Mouse (Mus musculus) urinary bladder, postnatal 25 days (tissue): ENCODE results near the gene Psmd3.
A peak's percentile ranks its signal among the peaks of the same experiment; 100 is the strongest.
"Not testable (repeated sequence)": the region's sequence is repeated elsewhere in the genome, so short reads cannot be mapped to it uniquely, and the experiment has no call there.

Source experiments
- DNase-seq: peaks from one replicate; pipeline ENCODE4 v3.0.0; 2022; ENCODE audit warnings: low spot score

Psmd3 gene

DNA sequence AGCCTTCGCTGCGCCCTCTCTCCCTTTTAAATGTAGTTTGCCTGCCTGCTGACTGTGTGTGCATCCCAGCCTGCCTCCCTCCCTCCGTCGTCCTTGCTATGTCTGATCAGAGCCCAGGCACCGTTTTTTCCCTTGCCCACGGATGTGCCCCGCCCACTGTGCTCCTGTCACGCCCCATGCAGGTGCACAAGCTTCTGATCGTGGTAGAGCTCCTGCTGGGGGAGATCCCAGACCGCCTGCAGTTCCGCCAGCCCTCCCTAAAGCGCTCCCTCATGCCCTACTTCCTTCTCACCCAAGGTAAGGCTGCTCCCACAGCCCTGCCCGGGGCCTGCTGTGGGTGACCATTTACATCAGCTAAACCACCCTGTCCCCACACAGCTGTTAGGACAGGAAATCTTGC, 10.8 kb downstream of the Psmd3 start:
- no peak for DNase-seq

DNA sequence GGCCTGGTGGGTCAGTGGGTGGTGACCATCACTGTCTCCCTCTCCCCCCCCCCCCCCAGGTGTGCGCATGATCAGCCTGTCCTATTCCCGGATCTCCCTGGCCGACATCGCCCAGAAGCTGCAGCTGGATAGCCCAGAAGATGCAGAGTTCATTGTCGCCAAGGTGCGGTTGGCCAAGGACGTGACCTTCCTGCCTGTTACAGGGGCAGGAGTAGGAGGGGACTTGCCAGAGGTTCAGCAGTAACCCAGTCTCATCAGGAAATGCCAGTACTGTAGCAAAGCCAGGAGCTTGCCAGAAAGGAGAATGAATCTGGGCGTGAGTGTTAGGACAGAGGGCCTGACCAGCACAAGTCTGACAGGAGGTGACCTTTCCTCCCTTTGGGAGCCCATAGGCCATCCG, 11.4 kb downstream of the Psmd3 start:
- no peak for DNase-seq

DNA sequence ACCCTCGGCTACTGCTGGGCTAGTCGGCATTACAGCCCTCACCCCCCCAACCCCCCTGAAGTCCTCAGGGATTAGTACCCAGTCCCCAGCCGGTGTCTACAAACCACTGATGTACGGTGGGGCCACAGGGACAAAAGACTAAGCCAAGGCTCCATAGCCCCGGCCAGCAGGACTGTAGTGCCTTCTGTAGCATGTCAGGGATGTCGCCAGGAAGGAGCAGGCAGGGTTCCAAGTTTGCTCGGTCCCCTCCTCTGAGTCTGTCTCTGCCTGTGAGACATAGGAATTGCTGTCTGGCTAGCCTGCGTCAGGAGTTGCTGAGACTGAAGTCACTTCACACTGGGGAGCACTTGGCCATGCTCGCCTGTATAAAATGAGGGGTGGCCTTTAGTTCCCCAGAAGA, 11.9 kb downstream of the Psmd3 start:
- DNase-seq, result no peak

DNA sequence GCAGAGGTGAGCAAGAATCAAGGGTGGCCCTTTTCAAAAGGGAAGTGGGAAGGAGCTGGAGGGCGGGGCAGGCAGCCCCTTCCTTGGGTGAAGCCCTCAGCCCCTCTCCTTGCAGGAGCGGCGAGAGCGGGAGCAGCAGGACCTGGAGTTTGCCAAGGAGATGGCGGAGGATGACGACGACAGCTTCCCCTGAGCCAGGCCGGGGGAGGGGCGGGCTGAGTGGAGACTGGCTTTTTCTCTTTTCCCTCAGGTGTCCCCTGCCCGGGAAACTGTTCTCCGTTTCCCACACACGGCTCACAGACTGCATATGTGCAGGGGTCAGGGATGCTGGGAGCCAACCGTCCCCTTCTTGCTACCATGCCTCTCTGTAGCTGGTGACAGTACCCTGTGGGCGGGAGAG, 13.1 kb downstream of the Psmd3 start:
- DNase-seq, result no peak

DNA sequence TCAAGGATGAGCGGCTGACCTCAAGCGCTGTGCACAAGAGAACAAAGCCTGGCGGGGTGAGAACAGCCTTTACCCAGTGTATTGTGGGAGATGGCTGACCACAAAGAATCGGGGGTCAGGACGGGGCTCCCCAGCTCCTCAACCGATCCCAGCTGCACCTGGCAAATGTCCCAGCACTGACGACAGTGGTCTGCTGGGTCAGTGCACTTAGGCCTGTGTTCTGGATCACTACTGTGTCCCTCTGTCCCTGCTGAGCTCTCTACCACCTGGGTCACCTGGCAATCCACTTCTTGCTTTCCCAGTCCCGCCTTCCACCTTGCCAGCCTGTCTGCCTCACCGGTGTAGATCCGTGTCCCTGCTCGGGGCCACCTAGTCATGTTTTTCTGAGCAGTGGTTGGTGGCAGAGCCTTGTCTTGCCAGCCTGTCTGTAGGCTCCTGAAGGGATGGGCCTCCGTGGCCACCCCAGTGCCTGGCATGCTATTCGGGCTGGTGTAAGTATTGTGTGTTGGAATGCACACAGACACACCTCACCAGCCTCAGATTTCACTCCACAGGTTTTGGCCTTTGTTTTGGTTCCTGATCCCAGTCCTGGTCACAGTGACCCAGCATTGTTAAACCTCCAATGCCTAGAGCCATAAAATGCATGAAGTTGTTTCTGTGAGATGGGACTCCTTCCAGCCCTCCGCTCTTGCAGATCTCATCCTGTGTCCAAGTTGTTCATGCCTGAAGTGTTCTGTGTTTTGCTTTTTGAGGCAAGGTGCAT, 14.3 kb downstream of the Psmd3 start:
- no peak for DNase-seq

DNA sequence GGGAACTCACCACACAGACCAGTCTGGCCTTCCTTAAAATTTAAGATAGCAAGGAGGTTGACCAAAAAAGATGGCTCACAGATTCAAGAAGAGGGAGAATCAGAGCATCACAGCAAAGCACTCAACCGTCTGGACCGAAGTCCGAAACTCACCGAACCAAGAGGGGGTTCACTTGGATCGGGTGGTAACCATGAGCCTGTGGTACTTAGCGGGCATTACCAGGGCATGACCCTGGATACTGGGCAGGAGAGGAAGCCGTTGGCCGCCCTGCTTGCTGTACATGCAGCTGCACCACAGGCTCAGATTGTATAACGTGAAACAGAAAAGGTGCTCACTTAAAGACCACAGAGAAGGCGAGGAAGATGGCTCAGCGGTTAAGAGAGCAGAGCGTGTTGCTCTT, 14.9 kb downstream of the Psmd3 start:
- DNase-seq, result no peak

DNA sequence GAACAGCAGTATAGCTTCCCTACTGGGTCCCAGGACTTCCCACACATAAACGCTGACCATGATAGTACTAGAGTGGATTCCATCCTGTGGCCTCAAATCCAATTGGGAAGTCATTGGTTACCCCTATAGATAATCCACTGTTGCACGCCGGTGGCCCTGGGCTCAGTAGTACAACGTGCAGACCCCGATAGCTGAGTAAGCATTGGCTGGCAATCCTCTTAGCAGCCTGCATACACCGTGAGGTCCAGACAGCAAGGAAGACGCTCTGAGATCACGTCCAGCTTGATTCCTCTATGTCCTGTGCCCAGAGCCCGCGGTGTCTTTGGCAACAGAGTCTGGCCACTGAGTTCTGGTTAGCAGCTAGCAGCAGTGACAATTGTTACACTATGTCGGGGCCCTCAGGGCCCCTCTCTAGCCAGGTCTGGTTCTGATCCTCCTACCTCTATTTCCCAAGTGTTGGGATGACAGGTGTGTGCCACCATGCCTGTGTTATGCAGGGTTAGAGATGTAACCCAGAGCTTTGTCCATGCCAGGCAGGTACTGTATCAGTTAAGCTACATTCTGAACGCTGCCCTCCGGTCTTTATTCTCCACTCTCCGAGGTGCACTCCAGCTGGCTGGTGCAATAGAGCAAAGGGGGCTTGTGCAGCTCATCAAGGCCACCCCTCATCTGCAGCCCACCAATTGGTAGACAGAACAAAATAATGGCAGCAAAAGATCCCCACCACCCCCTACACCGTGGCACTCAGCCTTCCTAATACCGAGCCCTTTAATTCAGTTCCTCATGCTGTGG, 16.7 kb downstream of the Psmd3 start:
- no peak for DNase-seq

DNA sequence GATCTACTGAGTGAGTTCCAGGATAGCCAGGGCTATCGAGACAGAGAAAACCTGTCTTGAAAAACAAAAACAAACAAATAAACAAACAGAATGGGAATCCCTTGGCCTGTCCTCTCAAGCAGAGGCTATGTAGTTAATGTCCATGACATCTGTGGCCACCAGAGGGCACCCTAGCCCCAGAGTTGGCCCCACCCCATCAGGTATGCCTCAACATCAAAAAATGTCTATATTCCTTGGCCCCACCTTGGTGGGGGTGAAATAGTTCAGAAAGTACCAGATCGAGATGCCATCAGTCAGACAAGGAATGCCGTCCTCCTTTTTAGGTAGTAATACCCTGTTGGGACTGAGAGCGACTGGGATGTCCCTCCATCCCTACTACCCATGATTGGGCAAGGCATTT, 17.6 kb downstream of the Psmd3 start:
- DNase-seq, result peak; percentile 80

DNA sequence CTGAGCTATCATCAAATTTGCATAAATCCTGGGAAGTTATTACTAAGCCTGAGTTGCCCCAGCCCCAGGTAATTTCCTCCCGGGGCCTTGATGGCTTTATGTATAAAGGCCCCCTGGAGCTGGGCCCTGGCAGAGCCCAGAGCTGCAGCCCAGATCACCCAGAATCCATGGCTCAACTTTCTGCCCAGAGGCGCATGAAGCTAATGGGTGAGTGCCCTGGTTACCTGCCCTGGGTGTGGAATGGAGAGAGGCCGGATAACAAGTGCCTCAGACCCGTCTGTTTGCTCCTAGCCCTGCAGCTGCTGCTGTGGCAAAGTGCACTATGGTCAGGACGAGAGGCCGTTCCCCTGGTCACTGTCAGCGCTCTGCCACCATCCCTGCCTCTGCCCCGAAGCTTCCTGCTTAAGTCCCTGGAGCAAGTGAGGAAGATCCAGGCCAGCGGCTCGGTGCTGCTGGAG, 18.9 kb downstream of the Psmd3 start, which contains the start of gene Csf3:
Gene Csf3 (plus strand): TSS at position 51 of the 458 bp plus-strand sequence.
- no peak for DNase-seq

DNA sequence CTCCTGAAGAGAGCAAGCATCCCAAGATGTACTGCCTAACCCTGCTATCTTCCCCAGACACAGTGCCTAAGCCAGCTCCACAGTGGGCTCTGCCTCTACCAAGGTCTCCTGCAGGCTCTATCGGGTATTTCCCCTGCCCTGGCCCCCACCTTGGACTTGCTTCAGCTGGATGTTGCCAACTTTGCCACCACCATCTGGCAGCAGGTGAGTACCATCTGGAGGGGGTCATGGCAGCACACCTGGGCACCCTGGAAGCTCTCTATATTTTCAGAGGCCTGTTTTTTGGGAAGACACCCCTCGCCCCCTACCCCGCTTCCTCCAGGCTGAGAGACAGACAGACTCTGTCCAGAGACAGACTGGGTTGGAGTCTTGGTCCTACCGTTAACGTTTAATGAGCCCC, 20.0 kb downstream of the Psmd3 start:
- no peak for DNase-seq

DNA sequence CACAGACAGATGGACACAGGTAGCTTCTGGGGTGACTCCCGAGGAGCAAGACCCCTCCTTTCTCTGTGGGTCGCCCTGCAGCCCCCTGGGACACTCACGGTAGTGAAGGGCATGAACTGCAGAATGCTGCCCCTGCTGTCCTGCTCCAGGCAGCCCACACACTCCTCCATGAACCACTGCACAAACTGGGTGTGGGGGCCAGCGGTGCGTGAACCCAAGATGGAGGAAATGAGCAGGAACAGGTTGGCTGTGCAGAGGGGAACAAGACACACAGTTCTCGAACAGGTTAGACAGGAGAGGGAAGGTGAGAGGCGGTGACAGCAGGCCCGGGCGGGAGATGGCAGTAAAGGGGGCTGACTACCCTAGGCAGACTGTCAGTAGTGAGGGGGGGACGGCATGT, 22.7 kb downstream of the Psmd3 start:
- no peak for DNase-seq

DNA sequence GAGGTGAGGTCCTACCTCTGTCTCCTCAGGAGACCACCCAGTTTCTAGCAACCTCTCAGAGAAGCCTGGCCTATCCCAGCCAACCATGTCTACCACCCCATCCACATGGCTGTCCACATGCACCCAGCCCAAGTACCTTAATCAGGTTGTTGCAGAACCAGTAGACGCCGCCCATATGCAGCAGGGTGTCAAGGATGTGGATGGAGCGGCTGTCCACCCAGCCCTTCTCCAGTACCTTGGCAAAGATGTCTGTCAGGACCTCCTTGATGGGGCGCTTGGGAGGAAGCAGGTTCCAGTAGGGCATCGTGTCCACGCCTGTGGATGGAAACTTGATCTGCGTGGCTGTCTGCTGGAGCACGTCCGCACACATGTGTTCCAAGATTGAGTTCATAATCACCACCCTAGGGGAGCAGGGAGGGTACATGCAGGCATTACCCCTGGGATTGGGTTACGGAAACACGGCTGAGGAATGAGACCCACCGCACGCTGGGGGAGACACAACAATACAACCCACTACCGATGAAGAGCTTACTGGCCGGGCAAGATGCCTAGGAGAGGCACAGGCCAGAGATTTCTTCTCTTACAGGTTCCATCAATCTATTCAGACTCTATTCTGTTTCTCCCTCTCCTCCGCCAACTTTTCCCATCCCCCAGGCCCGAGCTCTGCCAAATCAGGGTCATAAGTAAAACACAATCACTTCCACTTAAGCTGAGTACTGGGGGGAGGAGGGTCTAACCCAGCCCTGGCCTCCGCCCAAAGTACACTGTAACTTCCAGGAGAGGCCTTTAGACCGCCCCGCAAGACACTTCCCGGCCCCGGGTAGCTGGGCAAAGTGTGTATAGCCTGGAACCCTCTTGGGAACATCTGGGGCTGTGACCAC, 25.3 kb downstream of the Psmd3 start:
- DNase-seq, result no peak

DNA sequence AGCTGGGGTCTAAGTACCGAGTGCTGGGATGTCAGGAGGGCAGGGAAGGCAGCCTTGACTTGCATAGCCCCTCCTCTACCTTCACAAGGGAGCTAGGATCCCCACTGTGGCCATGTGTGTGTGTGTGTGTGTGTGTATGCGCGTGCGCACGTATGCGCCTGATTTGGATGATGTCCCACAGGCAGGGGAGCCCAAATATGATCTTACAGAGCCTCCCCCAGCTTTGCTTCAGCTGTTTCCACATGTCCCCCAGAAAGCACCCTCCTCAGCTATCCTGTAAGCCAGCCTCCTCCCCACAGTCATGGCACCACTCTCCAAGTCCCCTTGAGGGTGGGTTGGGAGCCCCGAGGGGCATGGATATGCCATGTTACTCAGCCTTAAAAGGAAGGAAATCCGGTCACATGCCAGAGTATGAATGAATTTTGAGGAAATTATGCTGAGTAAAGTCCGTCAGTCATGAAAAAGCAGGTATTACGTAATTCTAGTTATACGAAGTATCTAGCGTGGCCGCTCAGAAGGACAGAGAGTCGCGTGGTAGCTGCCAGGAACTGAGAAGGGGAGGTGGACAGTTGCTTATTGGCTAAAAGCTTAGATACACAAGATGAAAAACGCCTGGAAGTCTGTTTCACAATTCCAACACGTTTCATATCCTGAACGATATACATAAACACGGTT, 26.1 kb downstream of the Psmd3 start:
- DNase-seq, result no peak

DNA sequence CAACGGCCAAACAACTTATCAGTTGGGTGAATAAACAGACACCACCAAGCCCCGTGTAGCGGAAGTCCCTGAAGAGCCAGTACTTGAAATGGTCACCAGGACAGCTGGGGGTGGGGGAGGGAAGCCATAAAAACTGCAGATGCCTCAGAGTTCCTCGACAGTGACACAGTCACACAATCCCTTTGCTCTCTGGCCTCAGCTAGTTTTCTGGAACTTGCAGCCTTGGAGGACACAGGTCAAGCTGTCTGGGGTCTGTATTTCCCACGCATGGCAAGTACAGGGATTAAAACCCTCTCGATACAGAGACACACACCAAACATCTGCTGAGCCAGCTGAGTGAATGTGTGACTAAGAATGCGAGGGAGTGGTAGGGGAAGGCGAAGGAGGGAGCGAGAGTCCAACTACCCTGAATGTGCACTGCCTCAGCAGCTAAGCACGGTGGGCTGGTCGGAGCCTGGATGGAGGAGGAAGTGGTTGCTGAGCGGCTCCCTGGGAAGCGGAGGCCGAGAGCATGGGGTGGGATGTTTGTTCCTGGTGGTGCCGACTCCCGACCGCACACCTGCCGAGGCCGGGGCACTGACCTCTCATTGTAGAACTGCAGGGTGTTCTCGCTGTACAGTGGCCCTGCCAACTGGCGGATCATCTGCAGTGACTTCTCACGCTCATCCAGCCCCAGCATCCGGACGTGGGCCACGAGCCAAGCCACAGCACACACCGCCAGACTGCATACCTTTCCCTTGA, 26.8 kb downstream of the Psmd3 start:
- peak; percentile 62 for DNase-seq

DNA sequence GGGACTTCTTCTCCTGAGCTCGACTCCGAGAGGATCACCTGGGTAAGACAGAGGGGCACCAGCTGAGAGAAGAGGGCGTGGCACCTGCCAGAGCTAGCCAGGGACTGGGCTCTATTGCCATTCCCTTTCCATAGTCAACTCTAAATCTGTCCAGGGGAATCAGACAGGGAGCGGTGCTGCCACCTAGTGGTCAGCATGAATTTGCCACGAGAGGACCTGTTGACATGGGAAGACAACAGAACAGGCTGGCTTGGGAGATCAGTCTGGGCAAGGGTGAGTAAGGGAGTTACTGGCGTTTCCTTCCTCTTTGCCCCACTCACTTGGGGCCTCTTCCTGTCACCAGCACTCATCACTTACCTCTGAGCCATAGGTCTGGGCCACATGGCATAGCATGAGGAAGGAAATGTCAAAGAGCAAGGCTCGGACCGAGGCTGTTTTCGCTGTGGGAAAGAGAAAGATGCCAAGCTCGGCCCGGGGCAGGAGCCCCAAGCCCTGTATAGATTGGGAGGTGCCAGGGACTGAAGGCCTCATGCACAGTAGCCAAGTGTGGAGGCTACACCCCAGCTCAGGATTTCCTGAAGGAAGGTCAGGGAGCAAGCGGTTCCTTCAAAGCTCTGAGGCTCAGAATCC, 28.2 kb downstream of the Psmd3 start:
- peak; percentile 88 for DNase-seq

DNA sequence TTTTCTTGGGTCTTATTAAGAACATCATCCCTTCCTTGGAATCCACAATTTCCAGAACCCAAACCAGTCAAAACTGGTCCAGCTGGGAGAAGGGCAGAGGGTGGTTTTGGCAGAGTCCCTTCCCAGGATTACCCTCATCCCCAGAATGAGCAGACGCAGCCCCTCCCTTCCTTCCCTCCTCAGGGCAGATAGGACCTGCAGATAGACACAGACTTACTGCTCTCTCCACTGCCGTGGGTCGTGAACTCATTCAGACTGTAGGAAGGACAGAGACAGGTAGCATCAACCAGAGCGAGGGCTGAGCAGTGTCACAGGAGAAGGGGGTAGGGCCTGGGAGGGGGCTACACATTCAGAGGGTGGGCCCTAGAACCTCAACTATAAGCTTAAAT, 28.7 kb downstream of the Psmd3 start:
- DNase-seq, result no peak

DNA sequence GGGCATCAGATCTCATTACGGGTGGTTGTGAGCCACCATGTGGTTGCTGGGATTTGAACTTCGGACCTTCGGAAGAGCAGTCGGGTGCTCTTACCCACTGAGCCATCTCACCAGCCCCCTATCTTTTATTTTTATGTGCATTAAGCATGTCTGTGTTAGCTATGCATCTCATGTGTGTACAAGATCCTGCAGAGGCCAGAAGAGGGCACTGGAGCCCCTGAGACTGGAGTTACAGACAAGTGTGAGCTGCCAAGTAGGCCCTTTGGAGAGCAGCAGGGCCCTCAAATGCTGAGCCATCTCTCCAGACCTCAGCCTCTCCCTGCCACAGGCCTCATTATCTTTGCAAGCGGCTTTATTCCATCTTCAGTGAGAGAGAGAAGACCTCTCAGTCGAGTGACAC, 29.7 kb downstream of the Psmd3 start:
- not testable (repeated sequence) for DNase-seq

DNA sequence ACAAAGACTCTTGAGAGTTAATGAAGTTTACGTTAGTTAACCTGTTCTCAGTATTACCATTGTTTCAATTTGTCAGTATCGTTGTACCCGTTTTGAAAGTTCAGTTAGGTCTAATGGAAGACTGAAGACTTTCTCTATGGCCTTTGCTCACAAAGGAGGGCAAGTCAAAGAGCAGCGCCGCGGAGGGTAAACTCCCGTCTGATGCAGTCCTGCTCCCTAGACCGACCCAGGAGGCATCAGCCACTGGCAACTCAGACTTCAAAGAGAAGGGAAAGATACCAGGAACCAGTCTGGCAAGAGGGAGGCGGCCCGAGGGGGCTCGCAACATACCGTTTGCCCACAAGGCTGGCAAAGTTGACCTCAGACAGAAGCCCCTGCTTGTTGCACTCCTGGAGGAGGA, 31.3 kb downstream of the Psmd3 start:
- no peak for DNase-seq

DNA sequence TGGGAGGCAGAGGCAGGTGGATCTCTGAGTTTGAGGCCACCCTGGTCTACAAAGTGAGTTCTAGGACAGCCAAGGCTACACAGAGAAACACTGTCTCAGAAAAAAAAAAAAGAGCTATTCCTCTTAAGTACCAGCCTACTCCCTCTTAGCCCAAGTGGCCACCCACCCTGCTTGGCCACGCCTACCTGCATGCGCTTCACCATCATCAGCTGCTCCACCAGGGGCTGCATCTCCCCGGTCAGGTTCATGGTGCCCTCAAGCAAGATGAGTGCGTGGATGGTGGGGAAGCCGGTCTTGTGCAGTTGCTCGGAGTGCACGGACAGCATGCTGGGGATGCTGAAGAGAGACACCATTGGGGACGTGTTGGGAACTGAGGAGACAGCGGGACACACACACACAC, 33.6 kb downstream of the Psmd3 start:
- no peak for DNase-seq

DNA sequence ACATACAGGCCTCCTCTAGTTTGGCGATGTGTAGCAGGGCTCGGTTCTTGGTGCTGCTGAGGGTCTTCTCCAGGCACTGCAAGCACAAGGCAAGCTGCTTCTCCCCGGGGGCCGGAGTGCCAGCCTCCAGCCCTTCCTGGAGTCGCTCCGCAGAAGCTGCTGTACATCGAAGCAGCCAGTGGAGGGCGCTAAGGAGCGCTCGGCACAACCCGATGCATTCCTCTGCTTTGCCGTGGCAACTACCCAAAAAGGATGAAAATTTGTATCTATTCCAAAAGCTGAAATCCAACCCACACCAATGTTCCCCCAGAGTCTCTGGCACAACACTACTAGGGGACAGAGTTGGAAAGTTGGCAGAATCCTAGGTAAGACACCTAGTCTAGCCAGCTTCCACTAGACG, 35.5 kb downstream of the Psmd3 start:
- DNase-seq, result peak; percentile 71

DNA sequence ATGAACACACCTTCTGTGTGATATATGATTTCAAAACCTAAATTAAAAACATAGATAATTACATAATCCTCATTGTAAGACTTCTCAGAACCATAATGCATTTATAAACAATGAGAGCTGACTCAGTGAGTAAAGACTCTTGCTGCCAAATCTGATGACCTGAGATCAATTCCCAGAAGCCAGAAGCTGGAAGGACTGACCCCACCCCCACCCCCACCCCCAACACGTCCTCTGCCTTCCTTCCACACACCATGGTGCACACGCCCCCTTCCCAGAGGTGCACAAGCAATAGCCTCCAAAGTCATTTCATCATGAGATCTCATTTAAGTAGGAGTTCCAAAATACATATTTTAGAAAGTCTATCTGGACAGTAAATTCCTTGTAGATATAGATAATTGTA, 38.4 kb downstream of the Psmd3 start:
- DNase-seq, result no peak
